Mouse (Mus musculus) A20 (cell line): ENCODE results near the gene Foxd4.
"Not testable (repeated sequence)": the region's sequence is repeated elsewhere in the genome, so short reads cannot be mapped to it uniquely, and the experiment has no call there.

Source experiments
- DNase-seq: peaks from one replicate; pipeline ENCODE4 v3.0.0-alpha.2; 2011; ENCODE audit warnings: low read depth, low spot score

The Foxd4 gene

GRCm38 (mm10) chr19:24875129-24875870 is 25.7 kb downstream of the Foxd4 start, which contains the start of gene Gm10053:
TSS of gene Gm10053 (plus strand) at chr19:24875686.
- DNase-seq = not testable (repeated sequence)

GRCm38 (mm10) chr19:24873873-24874272 is 27.1 kb downstream of the Foxd4 start:
- no peak for DNase-seq

GRCm38 (mm10) chr19:24871037-24871635 is 29.9 kb downstream of the Foxd4 start:
- peak; percentile 73 for DNase-seq

- DNase-seq = no peak
Measured at GRCm38 (mm10) chr19:24865436-24865835, 35.6 kb downstream of the Foxd4 start.

GRCm38 (mm10) chr19:24861612-24862451 is 39.2 kb downstream of the Foxd4 start, which contains the start of gene Pgm5:
TSS of gene Pgm5 (minus strand) at chr19:24861855.
- no peak for DNase-seq

- DNase-seq = no peak
Measured at GRCm38 (mm10) chr19:24861276-24861611, 39.8 kb downstream of the Foxd4 start.

- no peak for DNase-seq
Measured at GRCm38 (mm10) chr19:24851456-24852315, 49.3 kb downstream of the Foxd4 start.
